Mouse (Mus musculus) erythroblast, adult 5-6 weeks (primary cell): ENCODE data around the gene Vmn1r175. TPM values are rescaled to one million over a fixed set of nuclear protein-coding genes. Genes with fewer than 3 reads are reported as not detected.
"Not testable (repeated sequence)": the region's sequence is repeated elsewhere in the genome, so short reads cannot be mapped to it uniquely, and the experiment has no call there.

Experiments
- ATAC-seq: replicated peaks from 2 replicates; pipeline ENCODE4 v1.8.0; 2016; ENCODE audit warnings: moderate number of reproducible peaks, mild to moderate bottlenecking, moderate TSS enrichment, inconsistent platforms; ENCODE audit not compliant: poor library complexity, low FRiP score, severe bottlenecking
- total RNA-seq, 2 experiments: library from RNA; stranded (forward) in 1 of 2; stranded (reverse) in 1 of 2; fragments of 150-400 nt in 1 of 2; fragments of 200-764, 138-1000 nt in 1 of 2; gene quantifications; 2 replicates each; pipeline versions ENCODE4 v1.2.3 to v1.2.4; 2015 to 2017; ENCODE audit warnings: low replicate concordance in 2 of 2

The Vmn1r175 gene
- total RNA-seq (2015; ENCODE audit: low replicate concordance) = not detected in 2 replicates
- total RNA-seq (2017; ENCODE audit: low replicate concordance) = not detected in 2 replicates

DNA sequence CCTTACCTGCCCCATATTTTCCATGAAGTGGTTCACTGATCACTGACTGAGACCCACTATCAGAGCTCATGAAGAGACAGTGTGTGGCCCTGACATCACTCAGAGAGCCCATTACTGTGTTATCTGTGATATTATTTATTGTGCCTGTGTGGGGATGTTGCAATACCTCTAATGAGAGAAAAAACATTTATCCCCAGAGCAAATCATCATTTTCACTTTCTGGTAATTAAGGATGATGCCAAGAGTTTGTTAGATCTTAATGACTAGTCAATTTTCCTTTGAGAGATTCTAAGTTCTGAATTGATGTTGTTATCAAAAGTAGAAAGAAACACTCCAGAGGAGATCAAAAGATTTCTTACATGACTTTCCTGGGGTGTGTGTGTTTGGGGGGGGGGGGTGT is at the start of gene Vmn1r175:
Gene Vmn1r175, minus strand, starts transcription at position 101 of the 400 bp plus-strand sequence.
- not testable (repeated sequence) for ATAC-seq

DNA sequence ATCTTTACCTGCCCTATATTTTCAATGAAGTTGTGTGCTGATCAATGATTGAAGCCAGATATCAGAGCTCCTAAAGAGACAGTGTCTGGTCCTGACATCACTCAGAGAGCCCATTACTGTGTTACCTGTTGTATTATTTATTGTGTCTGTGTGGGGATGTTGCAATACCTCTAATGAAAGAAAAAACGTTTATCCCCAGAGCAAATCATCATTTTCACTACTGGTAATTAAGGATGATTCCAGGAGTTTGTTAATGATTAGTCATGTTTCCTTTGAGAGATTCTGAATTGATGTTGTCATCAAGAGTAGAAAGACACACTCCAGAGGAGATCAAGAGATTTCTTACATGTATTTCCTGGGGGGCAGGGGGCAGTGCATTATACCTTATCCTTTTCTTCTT is 26.8 kb upstream of the Vmn1r175 start, which contains the start of gene Vmn1r176:
Gene Vmn1r176, minus strand, starts transcription at position 101 of the 400 bp plus-strand sequence.
- ATAC-seq = not testable (repeated sequence)

DNA sequence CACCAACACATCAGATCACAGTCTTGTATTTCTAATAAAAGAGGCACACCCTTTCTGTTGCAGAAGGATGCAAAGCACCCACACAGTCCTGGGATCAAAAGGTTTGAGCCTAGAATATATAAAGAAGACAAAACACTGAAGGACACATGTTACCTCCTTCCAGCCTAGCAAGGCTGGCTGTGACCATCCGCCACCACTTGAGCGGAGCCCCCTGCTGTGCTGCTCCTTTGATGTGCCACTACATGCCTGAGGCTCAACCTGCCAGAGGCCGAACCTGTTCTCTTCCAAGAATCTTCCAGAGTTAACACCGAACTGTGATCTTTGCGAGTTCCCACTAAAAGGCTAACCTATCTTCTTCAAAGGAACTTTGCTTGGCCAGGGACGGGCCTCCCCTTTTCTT is 25.9 kb downstream of the Vmn1r175 start:
- ATAC-seq = no peak

Other genes starting within 250 kb of the Vmn1r175 start
- not detected in 2 replicates for gene Vmn1r169, start 235.1 kb downstream of the Vmn1r175 start, total RNA-seq (2015; ENCODE audit: low replicate concordance)
- gene Vmn1r169, start 235.1 kb downstream of the Vmn1r175 start, total RNA-seq (2017; ENCODE audit: low replicate concordance) = not detected in 2 replicates
- gene Vmn1r170, start 204.5 kb downstream of the Vmn1r175 start, total RNA-seq (2015; ENCODE audit: low replicate concordance) = not detected in 2 replicates
- not detected in 2 replicates for gene Vmn1r170, start 204.5 kb downstream of the Vmn1r175 start, total RNA-seq (2017; ENCODE audit: low replicate concordance)
- not detected in 2 replicates for gene Vmn1r171, start 179.9 kb downstream of the Vmn1r175 start, total RNA-seq (2015; ENCODE audit: low replicate concordance)
- not detected in 2 replicates for gene Vmn1r171, start 179.9 kb downstream of the Vmn1r175 start, total RNA-seq (2017; ENCODE audit: low replicate concordance)
- gene Vmn1r172, start 152.3 kb downstream of the Vmn1r175 start, total RNA-seq (2015; ENCODE audit: low replicate concordance) = not detected in 2 replicates
- not detected in 2 replicates for gene Vmn1r172, start 152.3 kb downstream of the Vmn1r175 start, total RNA-seq (2017; ENCODE audit: low replicate concordance)
- gene Vmn1r173, start 109.9 kb downstream of the Vmn1r175 start, total RNA-seq (2015; ENCODE audit: low replicate concordance) = not detected in 2 replicates
- 0.09 TPM in 1 of 2 replicates, not detected in the other for gene Vmn1r173, start 109.9 kb downstream of the Vmn1r175 start, total RNA-seq (2017; ENCODE audit: low replicate concordance)
- gene Vmn1r174, start 58.4 kb downstream of the Vmn1r175 start, total RNA-seq (2015; ENCODE audit: low replicate concordance) = not detected in 2 replicates
- 0.14 TPM in 1 of 2 replicates, not detected in the other for gene Vmn1r174, start 58.4 kb downstream of the Vmn1r175 start, total RNA-seq (2017; ENCODE audit: low replicate concordance)
- not detected in 2 replicates for gene Vmn1r176, start 26.7 kb upstream of the Vmn1r175 start, total RNA-seq (2015; ENCODE audit: low replicate concordance)
- gene Vmn1r176, start 26.7 kb upstream of the Vmn1r175 start, total RNA-seq (2017; ENCODE audit: low replicate concordance) = not detected in 2 replicates
- not detected in 2 replicates for gene Vmn1r177, start 55.8 kb upstream of the Vmn1r175 start, total RNA-seq (2015; ENCODE audit: low replicate concordance)
- not detected in 2 replicates for gene Vmn1r177, start 55.8 kb upstream of the Vmn1r175 start, total RNA-seq (2017; ENCODE audit: low replicate concordance)
- gene Vmn1r178, start 81.4 kb upstream of the Vmn1r175 start, total RNA-seq (2015; ENCODE audit: low replicate concordance) = not detected in 2 replicates
- not detected in 2 replicates for gene Vmn1r178, start 81.4 kb upstream of the Vmn1r175 start, total RNA-seq (2017; ENCODE audit: low replicate concordance)
- not detected in 2 replicates for gene Vmn1r179, start 116.3 kb upstream of the Vmn1r175 start, total RNA-seq (2015; ENCODE audit: low replicate concordance)
- gene Vmn1r179, start 116.3 kb upstream of the Vmn1r175 start, total RNA-seq (2017; ENCODE audit: low replicate concordance) = not detected in 2 replicates
- gene Vmn1r180, start 140.0 kb upstream of the Vmn1r175 start, total RNA-seq (2015; ENCODE audit: low replicate concordance) = not detected in 2 replicates
- gene Vmn1r180, start 140.0 kb upstream of the Vmn1r175 start, total RNA-seq (2017; ENCODE audit: low replicate concordance) = not detected in 2 replicates
- not detected in 2 replicates for gene Vmn1r181, start 164.0 kb upstream of the Vmn1r175 start, total RNA-seq (2015; ENCODE audit: low replicate concordance)
- not detected in 2 replicates for gene Vmn1r181, start 164.0 kb upstream of the Vmn1r175 start, total RNA-seq (2017; ENCODE audit: low replicate concordance)
- gene V1rd19, start 191.0 kb upstream of the Vmn1r175 start, total RNA-seq (2015; ENCODE audit: low replicate concordance) = not detected in 2 replicates
- not detected in 2 replicates for gene V1rd19, start 191.0 kb upstream of the Vmn1r175 start, total RNA-seq (2017; ENCODE audit: low replicate concordance)
- not detected in 2 replicates for gene Vmn1r183, start 242.6 kb upstream of the Vmn1r175 start, total RNA-seq (2015; ENCODE audit: low replicate concordance)
- gene Vmn1r183, start 242.6 kb upstream of the Vmn1r175 start, total RNA-seq (2017; ENCODE audit: low replicate concordance) = not detected in 2 replicates